Comparison of ENCODE assay signal across 9 mouse cellular contexts in the genomic region with DNA sequence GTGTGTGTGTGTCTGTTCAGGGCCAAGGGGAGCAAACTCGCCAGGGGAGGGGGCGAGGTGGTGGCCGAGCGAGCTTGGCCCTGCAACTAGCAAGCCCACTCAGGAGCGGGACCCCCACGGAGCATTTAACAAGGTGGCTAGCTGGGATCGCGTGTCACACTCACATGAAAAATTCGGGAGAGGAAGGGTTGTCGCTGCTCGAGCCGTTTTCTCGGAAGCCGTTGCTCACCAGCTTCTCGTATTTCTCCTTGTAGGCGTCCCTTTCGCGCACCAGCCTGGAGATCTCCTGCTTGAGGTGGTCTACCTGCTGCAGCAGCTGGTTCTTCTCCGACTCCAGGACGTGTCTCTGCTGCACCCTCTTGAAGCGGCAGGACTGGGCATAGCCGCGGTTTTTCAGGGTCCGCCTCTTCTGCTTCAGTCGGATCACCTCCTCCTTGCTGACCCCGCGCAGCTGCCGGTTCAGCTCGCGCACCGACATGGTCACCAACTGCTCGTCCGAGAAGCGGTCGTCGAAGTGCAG. TPM values are rescaled to one million over a fixed set of nuclear protein-coding genes. Genes with fewer than 3 reads are reported as not detected.
DNase-seq lines count a peak whose midpoint lies in the region; ATAC-seq and TF ChIP-seq lines count a peak whose summit lies in the region.
"Had no signal": no experiment of that assay in that cellular context is flagged by ENCODE, and none has a peak within 500 bp of the region (broad histone marks: within the 10 kb centered on the region; RNA-seq: fewer than 3 reads in every experiment).

No protein-coding gene starts in this region.

- peak overlapping the region; percentile 76 for H3K9ac ChIP-seq in kidney, embryonic 15.5 days
- H3K9ac ChIP-seq in liver, postnatal 0 days (replicated peaks): peak overlapping the region; percentile 69
- peak overlapping the region; percentile 87 for H3K9ac ChIP-seq in neural tube, embryonic 13.5 days

- H3K9me3 ChIP-seq in kidney, embryonic 15.5 days (replicated peaks): no peaks in the 10 kb centered on the region
- H3K9me3 ChIP-seq in liver, postnatal 0 days (ENCODE audit: low read length): no peaks in the 10 kb centered on the region
- no peaks in the 10 kb centered on the region for H3K9me3 ChIP-seq in neural tube, embryonic 13.5 days

- peak overlapping the region; percentile 84 for H3K4me2 ChIP-seq in kidney, embryonic 15.5 days
- peak overlapping the region; percentile 69 for H3K4me2 ChIP-seq in liver, postnatal 0 days (ENCODE audit: low read depth, low read length)
- H3K4me2 ChIP-seq in neural tube, embryonic 13.5 days: peak overlapping the region; percentile 76

- H3K4me3 ChIP-seq in cortical plate, adult 2 months (ENCODE audit: insufficient read depth, low read length): peak overlapping the region; percentile 61
- peak overlapping the region; percentile 76 for H3K4me3 ChIP-seq in kidney, embryonic 15.5 days (replicated peaks)
- peak overlapping the region; percentile 60 for H3K4me3 ChIP-seq in liver, postnatal 0 days (ENCODE audit: low read depth, low read length)
- H3K4me3 ChIP-seq in neural tube, embryonic 13.5 days: peak overlapping the region; percentile 69

- intact Hi-C loops in gastrocnemius, postnatal 36 days (cut with DNase I): loop anchor here (5.0 to 10.0 kb wide), 7 partner anchors 63 to 1253 kb away; no protein-coding TSS in a partner anchor

- no peaks in the 10 kb centered on the region for H3K4me1 ChIP-seq in cortical plate, adult 2 months (ENCODE audit: control insufficient read depth, insufficient read depth, low read length)
- H3K4me1 ChIP-seq in kidney, embryonic 15.5 days: peaks cover 39% of the 10 kb centered on the region
- H3K4me1 ChIP-seq in liver, postnatal 0 days (ENCODE audit: insufficient read depth): 0 out of 2 replicates have a peak, but pooled peaks cover 3% of the 10 kb centered on the region
- peaks cover 47% of the 10 kb centered on the region for H3K4me1 ChIP-seq in neural tube, embryonic 13.5 days (replicated peaks)

- peak; percentile 64 for DNase-seq in kidney, adult 18-20 months
- DNase-seq in kidney, adult 11 months: no peak
- DNase-seq in gastrocnemius, postnatal 36 days: peak; percentile 43 to 59
- peak; percentile 38 for DNase-seq in liver, postnatal 0 days
- DNase-seq in testis, postnatal 14 days (ENCODE audit: low spot score): peak; percentile 37

- 0 out of 2 replicates have a peak, but pooled peaks cover 4% of the 10 kb centered on the region for H3K27me3 ChIP-seq in kidney, embryonic 15.5 days
- H3K27me3 ChIP-seq in liver, postnatal 0 days (ENCODE audit: insufficient read depth, low read length): peaks cover 11% of the 10 kb centered on the region
- peaks cover 12% of the 10 kb centered on the region for H3K27me3 ChIP-seq in neural tube, embryonic 13.5 days

- TF ChIP-seq EP300 in liver, postnatal 0 days (IDR thresholded peaks at IDR 0.05; ENCODE audit: low read depth): no peak

- ATAC-seq in kidney, embryonic 15.5 days (replicated peaks; ENCODE audit: low FRiP score): no peak
- ATAC-seq in liver, postnatal 0 days: no peak
- ATAC-seq in neural tube, embryonic 13.5 days (ENCODE audit: low read depth): no peak

- TF ChIP-seq CTCF in cortical plate, adult 2 months (IDR thresholded peaks at IDR 0.05; ENCODE audit: extremely low read depth, insufficient read depth, low read length): no peak
- peak; percentile 35 for TF ChIP-seq CTCF in liver, postnatal 0 days (IDR thresholded peaks at IDR 0.05; ENCODE audit: low read depth)

- H3K27ac ChIP-seq in cortical plate, adult 2 months (ENCODE audit: insufficient read depth, low read length): peak overlapping the region; percentile 81
- peak overlapping the region; percentile 96 for H3K27ac ChIP-seq in kidney, embryonic 15.5 days
- H3K27ac ChIP-seq in liver, postnatal 0 days (ENCODE audit: low read depth): peak overlapping the region; percentile 81
- H3K27ac ChIP-seq in neural tube, embryonic 13.5 days (replicated peaks): peak overlapping the region; percentile 96

- no peak for TF ChIP-seq POLR2A in cortical plate, adult 2 months (IDR thresholded peaks at IDR 0.05; ENCODE audit: extremely low read depth, insufficient read depth, low read length)

- WGBS in kidney, embryonic 15.5 days: 1% methylated on average over 36 of the region's 36 CpGs
- WGBS in liver, postnatal 0 days (ENCODE audit: insufficient replicate concordance): 2% methylated on average over 36 of the region's 36 CpGs
- WGBS in neural tube, embryonic 13.5 days: under 1% methylated on average over 36 of the region's 36 CpGs

- H3K36me3 ChIP-seq in kidney, embryonic 15.5 days: no peaks in the 10 kb centered on the region
- H3K36me3 ChIP-seq in liver, postnatal 0 days (replicated peaks; ENCODE audit: insufficient read depth, low read length): no peaks in the 10 kb centered on the region
- no peaks in the 10 kb centered on the region for H3K36me3 ChIP-seq in neural tube, embryonic 13.5 days
- H3K36me3 ChIP-seq: G1E had no signal

RNA-seq across cellular contexts. Expression of a gene that starts 1.9 kb away (rescaled TPM):
- 10.7 and 11.1 TPM in 2 replicates for polyA plus RNA-seq in cortical plate, adult 2 months (2012; rRNA removed)
- 100 to 1,000 TPM; 107 to 124 TPM for total RNA-seq in gastrocnemius, postnatal 36 days (2021)
- 8.6 and 9.9 TPM in 2 replicates for polyA plus RNA-seq in kidney, embryonic 15.5 days (2015; fragmentation: Nextera tagmentation; extraction: Ambion mirVana)
- 5.9 and 6.0 TPM in 2 replicates for polyA plus RNA-seq in liver, postnatal 0 days (2015; fragmentation: Nextera tagmentation; extraction: Ambion mirVana)
- polyA plus RNA-seq in neural tube, embryonic 13.5 days (2015; fragmentation: Nextera tagmentation; extraction: Ambion mirVana): 11.5 and 12.1 TPM in 2 replicates
- polyA plus RNA-seq: G1E had no signal
